Mouse (Mus musculus): ENCODE data around the gene Gm49391. TPM values are rescaled to one million over a fixed set of nuclear protein-coding genes. Genes with fewer than 3 reads are reported as not detected.

Gene Gm49391
- total RNA-seq (2023): not detected

GRCm38 (mm10) chr13:60936500-60936901 is at the start of gene Gm49391, which contains the start of gene Ctla2a:
TSS of gene Gm49391 (minus strand) at chr13:60936571.
TSS of gene Ctla2a (minus strand) at chr13:60936625.

GRCm38 (mm10) chr13:60941884-60942283 is 5.5 kb upstream of the Gm49391 start, which contains the start of gene Tpbpa:
TSS of gene Tpbpa (minus strand) at chr13:60941984.

GRCm38 (mm10) chr13:60935490-60935889 is 881 bp downstream of the Gm49391 start, which contains the start of gene Gm49393:
TSS of gene Gm49393 (minus strand) at chr13:60935590.

GRCm38 (mm10) chr13:60904780-60905179 is 31.6 kb downstream of the Gm49391 start, which contains the start of gene Tpbpb:
TSS of gene Tpbpb (minus strand) at chr13:60904880.

GRCm38 (mm10) chr13:60897328-60897727 is 39.0 kb downstream of the Gm49391 start, which contains the start of gene Ctla2b:
TSS of gene Ctla2b (minus strand) at chr13:60897447.

GRCm38 (mm10) chr13:60896794-60897193 is 39.6 kb downstream of the Gm49391 start, which contains the start of gene Gm49392:
TSS of gene Gm49392 (minus strand) at chr13:60896894.

GRCm38 (mm10) chr13:60864281-60864680 is 72.1 kb downstream of the Gm49391 start, which contains the start of gene 4930486L24Rik:
TSS of gene 4930486L24Rik (minus strand) at chr13:60864475.

Other genes with a start within 250 kb of the Gm49391 start
- not detected for gene BC051665, start 150.2 kb downstream of the Gm49391 start, total RNA-seq (2023)
- gene Ctsll3, start 133.7 kb downstream of the Gm49391 start, total RNA-seq (2023): not detected
- 14.3 TPM for gene 4930486L24Rik, start 72.1 kb downstream of the Gm49391 start, total RNA-seq (2023)
- gene Gm49392, start 39.7 kb downstream of the Gm49391 start, total RNA-seq (2023): not detected
- gene Ctla2b, start 39.1 kb downstream of the Gm49391 start, total RNA-seq (2023): 13.8 TPM
- not detected for gene Tpbpb, start 31.7 kb downstream of the Gm49391 start, total RNA-seq (2023)
- not detected for gene Gm49393, start 981 bp downstream of the Gm49391 start, total RNA-seq (2023)
- 65.3 TPM for gene Ctla2a, start 54 bp upstream of the Gm49391 start, total RNA-seq (2023)
- gene Tpbpa, start 5.4 kb upstream of the Gm49391 start, total RNA-seq (2023): not detected
- gene Ctsj, start 69.4 kb upstream of the Gm49391 start, total RNA-seq (2023): not detected
- not detected for gene Ctsq, start 104.1 kb upstream of the Gm49391 start, total RNA-seq (2023)
- gene Ctsr, start 227.7 kb upstream of the Gm49391 start, total RNA-seq (2023): not detected